In the genomic region with DNA sequence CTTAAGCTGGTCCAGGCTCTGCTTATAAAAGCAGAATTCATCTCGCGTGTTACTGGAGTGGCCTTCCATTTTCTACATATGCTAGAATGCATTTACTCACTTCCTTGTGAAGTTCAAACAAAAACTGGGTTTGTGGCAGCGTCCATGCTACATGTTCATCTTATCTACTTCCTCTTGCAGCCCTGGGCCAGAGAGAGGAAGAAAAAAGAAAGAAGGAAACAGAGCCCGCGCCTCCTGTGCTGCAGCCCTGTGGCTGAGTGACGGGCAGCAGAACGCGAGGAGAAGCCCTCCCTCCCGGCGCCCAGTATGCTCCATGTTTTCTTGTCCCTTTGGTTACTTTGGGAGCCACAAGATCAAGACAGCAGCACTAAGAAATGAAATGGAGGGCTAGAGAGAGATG, we compare ENCODE assay signal across 18 mouse cellular contexts. TPM values are rescaled to one million over a fixed set of nuclear protein-coding genes. Genes with fewer than 3 reads are reported as not detected.
A peak's percentile ranks its signal among the peaks of the same experiment; 100 is the strongest.
DNase-seq lines count a peak whose midpoint lies in the region; ATAC-seq and TF ChIP-seq lines count a peak whose summit lies in the region.
"Had no signal": no experiment of that assay in that cellular context is flagged by ENCODE, and none has a peak within 500 bp of the region (broad histone marks: within the 10 kb centered on the region; RNA-seq: fewer than 3 reads in every experiment).

No protein-coding gene starts in this region.

- H3K4me3 ChIP-seq in spleen, adult 2 months (ENCODE audit: extremely low read depth, insufficient read depth, insufficient read length): 0 out of 2 replicates have a peak overlapping the region, but pooled peaks have one; percentile 5
- peak overlapping the region; percentile 39 for H3K4me3 ChIP-seq in bone marrow macrophage, adult 2 months (ENCODE audit: insufficient read depth, low read length)
- no peak overlapping the region for H3K4me3 ChIP-seq in hindbrain, embryonic 12.5 days
- H3K4me3 ChIP-seq: embryonic facial prominence, embryonic 12.5 days; hindbrain, embryonic 13.5 days; intestine, embryonic 15.5 days; limb, embryonic 15.5 days; midbrain, embryonic 10.5 days had no signal

- 8% methylated on average over 10 of the region's 10 CpGs for WGBS in spleen, adult 2 months
- 92% methylated on average over 10 of the region's 10 CpGs for WGBS in hindbrain, embryonic 12.5 days

- DNase-seq in spleen, adult 2 months (ENCODE audit: low read depth in 1 of 2, low spot score in 2 of 2): peak in 1 of 2 experiments; percentile 23
- no peak for DNase-seq in spleen, postnatal 14 days (ENCODE audit: low spot score in 2 of 2)
- peak; percentile 28 for DNase-seq in thymus, postnatal 14 days
- no peak for DNase-seq in cerebellum, adult 9-11 months
- DNase-seq in adrenal gland, adult 8-10 months: no peak
- DNase-seq: cerebellum, postnatal 36 days; kidney, postnatal 14 days; layer of hippocampus, adult 9-11 months; right cerebral cortex, adult 18-20 months had no signal

- ATAC-seq in megakaryocyte, adult 5-6 weeks (ENCODE audit: poor library complexity, severe bottlenecking): peak; percentile 86
- no peak for ATAC-seq in hindbrain, embryonic 12.5 days (ENCODE audit: low FRiP score)
- ATAC-seq: intestine, embryonic 15.5 days; Patski had no signal

- no peak for TF ChIP-seq POLR2A in spleen, adult 2 months (IDR thresholded peaks at IDR 0.05; ENCODE audit: low read depth, low read length)
- no peak for TF ChIP-seq POLR2A in bone marrow macrophage, adult 2 months (IDR thresholded peaks at IDR 0.05; ENCODE audit: borderline replicate concordance, low read depth, low read length)

- H3K36me3 ChIP-seq in spleen, adult 2 months (ENCODE audit: control insufficient read depth, insufficient read depth, low read length): no peaks in the 10 kb centered on the region
- no peaks in the 10 kb centered on the region for H3K36me3 ChIP-seq in hindbrain, embryonic 12.5 days
- H3K36me3 ChIP-seq: embryonic facial prominence, embryonic 12.5 days; hindbrain, embryonic 13.5 days; intestine, embryonic 15.5 days; midbrain, embryonic 10.5 days had no signal

- no peak overlapping the region for H3K27ac ChIP-seq in spleen, adult 2 months (ENCODE audit: insufficient read depth, low read length)
- H3K27ac ChIP-seq in bone marrow macrophage, adult 2 months (ENCODE audit: insufficient read depth, low read depth, low read length): peak overlapping the region; percentile 70
- no peak overlapping the region for H3K27ac ChIP-seq in hindbrain, embryonic 12.5 days
- H3K27ac ChIP-seq: embryonic facial prominence, embryonic 12.5 days; hindbrain, embryonic 13.5 days; intestine, embryonic 15.5 days; limb, embryonic 15.5 days; midbrain, embryonic 10.5 days had no signal

- no peak overlapping the region for H3K4me2 ChIP-seq in hindbrain, embryonic 12.5 days (replicated peaks)
- H3K4me2 ChIP-seq: embryonic facial prominence, embryonic 12.5 days; hindbrain, embryonic 13.5 days; intestine, embryonic 15.5 days; limb, embryonic 15.5 days had no signal

- no peaks in the 10 kb centered on the region; the same call in 1 of the 2 replicates for H3K4me1 ChIP-seq in spleen, adult 2 months (ENCODE audit: control insufficient read depth, insufficient read depth, insufficient read length)
- peaks cover 11% of the 10 kb centered on the region for H3K4me1 ChIP-seq in bone marrow macrophage, adult 2 months (ENCODE audit: control insufficient read depth, insufficient read depth, low read length)
- no peaks in the 10 kb centered on the region for H3K4me1 ChIP-seq in hindbrain, embryonic 12.5 days
- H3K4me1 ChIP-seq: embryonic facial prominence, embryonic 12.5 days; hindbrain, embryonic 13.5 days; intestine, embryonic 15.5 days; limb, embryonic 15.5 days had no signal

- no peak overlapping the region for H3K9ac ChIP-seq in hindbrain, embryonic 12.5 days
- H3K9ac ChIP-seq: embryonic facial prominence, embryonic 12.5 days; hindbrain, embryonic 13.5 days; intestine, embryonic 15.5 days; limb, embryonic 15.5 days had no signal

- H3K27me3 ChIP-seq in spleen, adult 2 months (ENCODE audit: control insufficient read depth, insufficient read depth, low read length): no peaks in the 10 kb centered on the region
- H3K27me3 ChIP-seq in hindbrain, embryonic 12.5 days: no peaks in the 10 kb centered on the region
- H3K27me3 ChIP-seq: embryonic facial prominence, embryonic 12.5 days; hindbrain, embryonic 13.5 days; intestine, embryonic 15.5 days; limb, embryonic 15.5 days; Patski had no signal

- H3K9me3 ChIP-seq in hindbrain, embryonic 12.5 days (replicated peaks): no peaks in the 10 kb centered on the region
- H3K9me3 ChIP-seq: embryonic facial prominence, embryonic 12.5 days; hindbrain, embryonic 13.5 days; intestine, embryonic 15.5 days; limb, embryonic 15.5 days; midbrain, embryonic 10.5 days had no signal

- no peak for TF ChIP-seq CTCF in spleen, adult 2 months (IDR thresholded peaks at IDR 0.05; ENCODE audit: extremely low read depth, insufficient read depth, insufficient read length, insufficient replicate concordance)
- TF ChIP-seq CTCF in bone marrow macrophage, adult 2 months (IDR thresholded peaks at IDR 0.05; ENCODE audit: low read depth, low read length): no peak

RNA-seq across cellular contexts. Expression of gene Rwdd2a, which starts 7.9 kb away (rescaled TPM):
- polyA plus RNA-seq in spleen, adult 2 months (2012; rRNA removed): 0.96 and 1.3 TPM in 2 replicates
- polyA plus RNA-seq in bone marrow macrophage, adult 2 months (2012; ENCODE audit: insufficient read depth, insufficient read length, missing spikeins): 9.9 and 11.8 TPM in 2 replicates
- total RNA-seq in megakaryocyte, adult 5-6 weeks (2015): 19.3 and 23.2 TPM in 2 replicates
- 15.7 and 21.9 TPM in 2 replicates for total RNA-seq in megakaryocyte, adult 5-6 weeks (2017)
- polyA plus RNA-seq in hindbrain, embryonic 12.5 days (2016; fragmentation: Nextera tagmentation; extraction: Ambion mirVana): 5.0 and 5.1 TPM in 2 replicates
- total RNA-seq in adrenal gland, adult 8-10 months (2022): 10 to 100 TPM in 1 of 4 experiments, 1 to 10 TPM in 3; 4.2 to 17.0 (median 6.2) TPM

RNA-seq across cellular contexts. Expression of gene Pgm3, which starts 8.0 kb away (rescaled TPM):
- 2.2 TPM in 2 replicates for polyA plus RNA-seq in spleen, adult 2 months (2012; rRNA removed)
- polyA plus RNA-seq in bone marrow macrophage, adult 2 months (2012; ENCODE audit: insufficient read depth, insufficient read length, missing spikeins): 8.0 and 8.5 TPM in 2 replicates
- 13.5 and 16.3 TPM in 2 replicates for total RNA-seq in megakaryocyte, adult 5-6 weeks (2015)
- total RNA-seq in megakaryocyte, adult 5-6 weeks (2017): 16.5 and 21.8 TPM in 2 replicates
- polyA plus RNA-seq in hindbrain, embryonic 12.5 days (2016; fragmentation: Nextera tagmentation; extraction: Ambion mirVana): 40.4 and 41.4 TPM in 2 replicates
- total RNA-seq in adrenal gland, adult 8-10 months (2022): 10 to 100 TPM; 37.2 to 94.7 (median 56.6) TPM
